Mouse (Mus musculus) CH12.LX (cell line): ENCODE results near the gene Stpg4. TPM values are rescaled to one million over a fixed set of nuclear protein-coding genes. Genes with fewer than 3 reads are reported as not detected.

Experiments
- DNase-seq: peaks from one replicate; pipeline ENCODE4 v3.0.0-alpha.2; 2013; ENCODE audit errors: extremely low read depth
- H3K27ac ChIP-seq: 2 replicates; pipeline ENCODE4 v1.5.1; 2012; ENCODE audit warnings: low read depth, mild to moderate bottlenecking, control low read depth, moderate library complexity; ENCODE audit not compliant: insufficient read depth
- H3K27me3 ChIP-seq: replicated peaks from 2 replicates; pipeline ENCODE3; 2012; ENCODE audit warnings: inconsistent platforms
- H3K36me3 ChIP-seq, 2 experiments: replicated peaks in 1 of 2; 2 replicates each; pipeline versions ENCODE3 to v1.6.1; 2012; ENCODE audit warnings: inconsistent platforms in 1 of 2, low read length in 1 of 2, mild to moderate bottlenecking in 1 of 2, mixed read lengths in 1 of 2, moderate library complexity in 1 of 2; ENCODE audit not compliant: control insufficient read depth in 1 of 2, insufficient read depth in 1 of 2
- H3K4me1 ChIP-seq, 2 experiments: 2 replicates each; pipeline ENCODE4 v1.6.1; 2012; ENCODE audit warnings: inconsistent platforms in 1 of 2, moderate library complexity in 1 of 2; ENCODE audit not compliant: insufficient read depth in 2 of 2, control insufficient read depth in 1 of 2
- H3K4me2 ChIP-seq: 2 replicates; pipeline ENCODE4 v1.6.1; 2012; ENCODE audit warnings: low read depth, mild to moderate bottlenecking, control low read depth; ENCODE audit not compliant: poor library complexity, insufficient read depth, severe bottlenecking
- H3K4me3 ChIP-seq, 3 experiments: fragments of 150-350 bp in 1 of 3; sonication (generic) in 1 of 3; replicated peaks in 1 of 3; 2 replicates each; pipeline versions ENCODE3 to v1.5.1; 2011 to 2012; ENCODE audit warnings: low read depth in 2 of 3, low read length in 2 of 3, mild to moderate bottlenecking in 2 of 3, moderate library complexity in 2 of 3, control low read depth in 1 of 3, improper control_type of control experiment in 1 of 3, inconsistent platforms in 1 of 3, mixed read lengths in 1 of 3; ENCODE audit not compliant: poor library complexity in 1 of 3
- H3K79me2 ChIP-seq: replicated peaks from 2 replicates; pipeline ENCODE4 v1.6.1; 2012; ENCODE audit warnings: mild to moderate bottlenecking, moderate library complexity; ENCODE audit not compliant: control insufficient read depth, poor library complexity, insufficient read depth, severe bottlenecking; ENCODE audit errors: extremely low read depth
- H3K9ac ChIP-seq: 2 replicates; pipeline ENCODE4 v1.6.1; 2012; ENCODE audit warnings: low read depth, mild to moderate bottlenecking, control low read depth, moderate library complexity; ENCODE audit not compliant: insufficient read depth
- H3K9me3 ChIP-seq: replicated peaks from 2 replicates; pipeline ENCODE3; 2012; ENCODE audit warnings: low read length, inconsistent platforms, mixed read lengths
- CTCF ChIP-seq, 2 experiments: IDR thresholded peaks in 1 of 2; conservative IDR thresholded peaks in 1 of 2; 2 replicates each; pipeline ENCODE4 v1.5.1; 2011 to 2012; ENCODE audit warnings: low read depth in 2 of 2, low read length in 2 of 2, improper control_type of control experiment in 1 of 2, inconsistent platforms in 1 of 2, mild to moderate bottlenecking in 1 of 2, moderate library complexity in 1 of 2
- E2F4 ChIP-seq: IDR thresholded peaks from 2 replicates; pipeline ENCODE4 v1.6.1; 2011; ENCODE audit warnings: low read depth, low read length, improper control_type of control experiment; ENCODE audit not compliant: insufficient replicate concordance
- ELF1 ChIP-seq: IDR thresholded peaks from 2 replicates; pipeline ENCODE4 v1.6.1; 2014; ENCODE audit warnings: low read depth, mild to moderate bottlenecking, inconsistent platforms, low read length, improper control_type of control experiment
- IRF4 ChIP-seq: IDR thresholded peaks from 2 replicates; pipeline ENCODE4 v1.6.1; 2014; ENCODE audit warnings: low read depth, mild to moderate bottlenecking, inconsistent platforms, low read length, improper control_type of control experiment
- MAFK ChIP-seq: IDR thresholded peaks from 2 replicates; pipeline ENCODE4 v1.6.1; 2011; ENCODE audit warnings: low read length, improper control_type of control experiment; ENCODE audit not compliant: insufficient replicate concordance
- MYC ChIP-seq: IDR thresholded peaks from 2 replicates; pipeline ENCODE4 v1.6.1; 2011; ENCODE audit warnings: low read depth, mild to moderate bottlenecking, improper control_type of control experiment, low read length
- NELFE ChIP-seq: IDR thresholded peaks from 2 replicates; pipeline ENCODE4 v1.6.1; 2011; ENCODE audit warnings: low read depth, low read length, improper control_type of control experiment
- RAD21 ChIP-seq: IDR thresholded peaks from 2 replicates; pipeline ENCODE4 v1.6.1; 2011; ENCODE audit warnings: low read depth, mild to moderate bottlenecking, low read length, improper control_type of control experiment, moderate library complexity
- RCOR1 ChIP-seq: conservative IDR thresholded peaks from 2 replicates; pipeline ENCODE4 v1.6.1; 2012; ENCODE audit warnings: low read depth, mild to moderate bottlenecking, inconsistent platforms, low read length, improper control_type of control experiment
- SIN3A ChIP-seq: IDR thresholded peaks from 2 replicates; pipeline ENCODE4 v1.6.1; 2012; ENCODE audit warnings: low read length, improper control_type of control experiment, inconsistent platforms
- USF2 ChIP-seq: conservative IDR thresholded peaks from 2 replicates; pipeline ENCODE4 v1.6.1; 2011; ENCODE audit warnings: low read depth, low read length, improper control_type of control experiment
- ZC3H11A ChIP-seq: IDR thresholded peaks from 2 replicates; pipeline ENCODE4 v1.6.1; 2012; ENCODE audit warnings: low read depth, mild to moderate bottlenecking, inconsistent platforms, low read length, improper control_type of control experiment
- ZKSCAN1 ChIP-seq: IDR thresholded peaks from 2 replicates; pipeline ENCODE4 v1.6.1; 2012; ENCODE audit warnings: low read depth, inconsistent platforms, low read length, improper control_type of control experiment, borderline replicate concordance
- dilution Hi-C: fragments of 300-500 bp; cut with MboI; formaldehyde crosslinking; loops from 2 replicates; pipeline ENCODE4 v1.14.3; 2020; ENCODE audit warnings: low sequenced_read_pairs; ENCODE audit not compliant: extremely low pct_unique_long_range_greater_than_20kb, extremely low pct_ligation_motif_present
- in situ Hi-C: fragments of 300-500 bp; cut with MboI; formaldehyde crosslinking; loops from 3 replicates; pipeline ENCODE4 v1.14.3; 2019; ENCODE audit warnings: low sequenced_read_pairs, low pct_ligation_motif_present, low pct_unique_long_range_greater_than_20kb, mixed read lengths
- polyA plus RNA-seq: library from polyadenylated mRNA; unstranded; fragments of >175 nt; gene quantifications from 2 replicates; pipeline ENCODE4 v1.2.1, GENCODE M21; 2012; ENCODE audit warnings: low read depth; ENCODE audit not compliant: insufficient read length
- total RNA-seq, 2 experiments: library from RNA; depleted of rRNA; stranded (reverse); fragments of 300-350 nt in 1 of 2; fragments of >200 nt in 1 of 2; gene quantifications; 2 replicates each; pipeline ENCODE4 v1.2.3; 2012 to 2014

Gene Stpg4
- total and polyA plus RNA-seq, 3 experiments: not detected

DNA sequence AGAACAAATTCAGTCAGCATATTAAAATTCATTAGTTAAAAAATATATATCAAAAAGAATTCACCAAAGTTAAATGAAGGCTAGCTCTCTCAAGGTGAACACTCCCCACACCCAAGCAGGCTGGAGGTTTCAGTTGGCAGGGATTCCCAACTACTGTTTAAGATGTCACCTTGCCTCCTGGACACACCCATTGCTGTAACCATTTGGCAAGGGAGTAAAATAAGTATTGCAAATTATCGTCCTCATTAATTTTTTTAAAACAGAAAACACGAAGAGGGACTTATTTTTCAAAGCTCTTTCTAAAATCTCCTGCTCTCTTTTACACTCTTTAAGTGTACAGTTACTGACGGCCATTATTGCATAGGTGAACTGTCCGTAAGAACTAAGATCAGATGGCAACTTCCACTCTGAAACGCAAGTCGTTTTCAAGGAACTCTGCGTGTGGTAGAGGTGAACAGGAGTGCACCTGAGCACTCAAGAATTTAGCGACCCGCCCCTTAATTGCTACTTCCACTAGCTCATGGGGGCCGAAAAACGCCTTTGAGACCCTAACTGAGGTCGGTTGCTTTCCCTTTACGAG lies 17.9 kb upstream of the Stpg4 start:
- Histone ChIP-seq H3K4me3 (peak overlapping the region; percentile 71 to 85 (median 85)), H3K27me3 (no peaks in the 10 kb centered on the region), H3K9ac (peak overlapping the region; percentile 99), H3K79me2 (peaks cover 54% of the 10 kb centered on the region), H3K27ac (no peak overlapping the region), H3K4me2 (peak overlapping the region; percentile 95), H3K36me3 (peaks cover 8 to 23% of the 10 kb centered on the region in 2 experiments), H3K4me1 (peaks cover 3 to 41% of the 10 kb centered on the region in 2 experiments; a peak in 3 of 4 replicates), H3K9me3 (no peaks in the 10 kb centered on the region)
- dilution Hi-C loops (no loop called here), in situ Hi-C loops (no loop called here)
- DNase-seq: no peak
- no peak for TF ChIP-seq ELF1
- TF ChIP-seq MYC: no peak
- no peak for TF ChIP-seq CTCF (conservative IDR thresholded peaks at IDR 0.05 in 1 of 2, IDR thresholded peaks at IDR 0.05 in 1 of 2; ENCODE audit: low read depth in 2 of 2, low read length in 2 of 2)
- no peak for TF ChIP-seq ZC3H11A

DNA sequence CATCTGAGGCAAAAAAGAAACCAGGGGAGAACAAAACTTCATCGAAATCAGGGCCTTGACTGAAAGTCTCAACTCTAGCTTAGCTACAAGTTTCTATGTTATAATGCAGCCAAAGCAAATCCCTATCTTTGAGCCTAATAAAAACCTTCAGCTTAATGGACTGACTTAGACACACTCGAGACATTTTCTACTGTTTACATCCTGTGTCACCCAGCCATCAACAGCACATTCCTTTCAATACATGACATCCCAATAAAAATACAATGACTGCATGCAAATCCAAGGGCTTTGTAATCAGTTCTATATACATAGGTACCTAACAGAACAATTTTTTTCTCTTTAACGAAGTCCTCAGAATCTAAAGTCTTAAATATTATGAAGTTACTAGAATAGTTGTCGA lies 17.2 kb upstream of the Stpg4 start:
- peak overlapping the region; percentile 60 for H3K9ac ChIP-seq
- in situ Hi-C loops: no loop called here
- H3K36me3 ChIP-seq: peaks cover 10 to 27% of the 10 kb centered on the region in 2 experiments

DNA sequence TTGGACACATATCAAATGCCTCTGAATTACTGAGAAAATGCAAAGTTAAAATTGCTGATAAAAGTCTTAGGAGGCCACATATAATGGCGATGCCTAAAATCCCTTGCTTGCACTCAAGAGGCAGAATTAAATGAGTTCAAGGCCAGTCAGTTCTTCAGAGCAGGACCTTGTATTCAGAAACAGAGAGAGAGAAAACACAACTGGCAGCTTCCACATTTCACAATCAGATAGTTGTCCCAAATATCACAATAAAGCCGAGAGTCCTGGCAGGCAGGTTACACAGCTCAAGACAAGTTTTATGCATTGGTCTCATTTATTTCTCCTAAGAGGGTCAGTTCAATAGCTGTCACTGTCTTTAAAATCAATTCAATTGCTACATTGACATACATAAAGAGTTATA lies 14.0 kb upstream of the Stpg4 start:
- in situ Hi-C loops (no loop called here), dilution Hi-C loops (no loop called here)
- Histone ChIP-seq H3K79me2 (peaks cover 86% of the 10 kb centered on the region), H3K27ac (no peak overlapping the region), H3K9me3 (no peaks in the 10 kb centered on the region), H3K36me3 (peaks cover 19 to 45% of the 10 kb centered on the region in 2 experiments), H3K27me3 (no peaks in the 10 kb centered on the region), H3K4me1 (peaks cover 11 to 36% of the 10 kb centered on the region in 2 experiments), H3K4me2 (no peak overlapping the region), H3K4me3 (no peak overlapping the region), H3K9ac (no peak overlapping the region)
- TF ChIP-seq E2F4 (no peak), IRF4 (no peak), ZKSCAN1 (no peak), RCOR1 (no peak), NELFE (no peak), USF2 (no peak)
- DNase-seq: no peak

More for the DNA sequence above, 17.2 kb upstream of the Stpg4 start:
- peak overlapping the region; percentile 24 to 85 (median 71) for H3K4me3 ChIP-seq
- peaks cover 60% of the 10 kb centered on the region for H3K79me2 ChIP-seq
- dilution Hi-C loops: no loop called here
- peaks cover 3 to 41% of the 10 kb centered on the region in 2 experiments; a peak in 3 of 4 replicates for H3K4me1 ChIP-seq
- no peak overlapping the region for H3K27ac ChIP-seq
- TF ChIP-seq RAD21: no peak
- TF ChIP-seq SIN3A: 0 out of 2 replicates have a peak, but pooled peaks have one; percentile 23
- no peak for TF ChIP-seq MAFK
- no peaks in the 10 kb centered on the region for H3K9me3 ChIP-seq
- no peaks in the 10 kb centered on the region for H3K27me3 ChIP-seq
- peak overlapping the region; percentile 95 for H3K4me2 ChIP-seq
- no peak for DNase-seq
